Mouse (Mus musculus) activated CD4-positive, CD25-positive, alpha-beta regulatory T cell, adult 4 months (primary cell): Measurements from ENCODE around the gene Tpbgl. TPM values are rescaled to one million over a fixed set of nuclear protein-coding genes. Genes with fewer than 3 reads are reported as not detected.

Experiments
- ATAC-seq: one replicate; pipeline ENCODE4 v1.8.0; 2017
- polyA plus RNA-seq, 2 experiments: library from polyadenylated mRNA; unstranded; fragments of 100-300 nt; shearing (Covaris generic); gene quantifications; one replicate each; pipeline ENCODE4 v1.2.1; 2017

Tpbgl gene
- under 1 TPM in 1 of 2 experiments, not detected in 1; 0.25 TPM for polyA plus RNA-seq

DNA sequence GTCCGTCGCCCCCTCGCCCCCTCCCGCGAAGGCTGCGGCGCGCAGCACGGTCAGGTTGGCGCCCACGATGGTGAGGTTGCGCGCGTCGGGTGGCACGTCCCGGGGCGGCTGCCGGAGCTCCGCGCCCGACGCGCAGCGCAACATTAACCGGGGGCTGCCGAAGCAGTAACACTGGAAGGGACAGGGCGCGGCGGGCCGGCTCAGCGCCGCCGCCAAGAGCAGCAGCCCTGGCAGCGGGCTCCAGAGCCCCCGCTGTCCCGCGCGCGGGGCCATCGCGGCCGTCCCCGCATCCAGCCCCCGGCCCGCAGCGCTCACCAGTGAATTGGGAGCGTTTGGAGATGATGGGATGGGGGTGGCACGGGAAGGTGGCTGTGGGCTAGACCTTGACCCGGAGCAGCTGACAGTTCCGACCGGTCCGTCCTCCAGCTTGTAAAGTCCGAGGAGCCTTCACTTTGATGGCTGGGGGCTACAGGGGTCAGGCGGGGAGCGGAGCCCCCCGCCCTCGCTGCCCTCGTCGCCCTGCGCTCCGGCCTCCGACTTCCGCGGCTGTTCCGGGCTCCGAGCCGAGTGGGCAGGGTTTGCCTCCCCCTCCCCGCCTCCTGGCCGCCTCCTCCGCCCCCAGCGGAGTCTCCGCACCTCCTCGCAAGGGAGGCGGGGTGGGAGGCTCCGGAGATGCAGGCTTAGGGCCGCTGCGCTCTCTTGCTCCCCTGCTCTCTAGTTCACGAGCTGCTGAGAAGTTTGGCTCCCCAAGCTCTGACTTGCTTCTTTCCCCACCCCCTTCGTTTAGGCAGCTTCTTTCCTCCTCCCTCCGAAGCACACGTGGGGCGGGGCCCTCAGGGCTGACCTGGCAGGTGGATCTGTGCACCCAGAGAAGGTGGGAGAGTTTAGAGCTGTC, at the start of gene Tpbgl:
TSS of gene Tpbgl (minus strand) at position 728 of the 895 bp plus-strand sequence.
- no peak for ATAC-seq

GRCm38 (mm10) chr7:99674890-99675289, 48.0 kb upstream of the Tpbgl start:
- ATAC-seq = no peak

DNA sequence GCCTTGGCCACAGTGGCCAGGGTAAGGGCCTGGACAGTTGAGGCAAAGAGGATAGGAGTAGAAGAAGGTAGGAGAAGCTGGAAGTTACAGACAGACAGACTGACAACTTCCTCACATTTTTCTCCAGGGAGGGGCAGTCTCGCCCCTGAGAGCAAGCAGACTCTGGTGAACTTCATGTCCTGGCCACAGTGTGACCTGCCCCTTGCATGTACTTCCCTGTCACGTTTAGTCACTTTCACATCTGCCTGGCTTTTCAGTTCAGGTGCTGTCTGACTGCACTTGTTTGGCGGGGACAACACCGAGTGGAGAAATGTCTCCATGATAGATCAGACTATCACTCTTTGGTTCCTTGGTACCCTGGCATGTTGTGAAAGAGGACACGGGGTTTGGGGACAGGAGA, 47.3 kb upstream of the Tpbgl start:
- no peak for ATAC-seq

GRCm38 (mm10) chr7:99673188-99673587, 46.3 kb upstream of the Tpbgl start:
- ATAC-seq = no peak

DNA sequence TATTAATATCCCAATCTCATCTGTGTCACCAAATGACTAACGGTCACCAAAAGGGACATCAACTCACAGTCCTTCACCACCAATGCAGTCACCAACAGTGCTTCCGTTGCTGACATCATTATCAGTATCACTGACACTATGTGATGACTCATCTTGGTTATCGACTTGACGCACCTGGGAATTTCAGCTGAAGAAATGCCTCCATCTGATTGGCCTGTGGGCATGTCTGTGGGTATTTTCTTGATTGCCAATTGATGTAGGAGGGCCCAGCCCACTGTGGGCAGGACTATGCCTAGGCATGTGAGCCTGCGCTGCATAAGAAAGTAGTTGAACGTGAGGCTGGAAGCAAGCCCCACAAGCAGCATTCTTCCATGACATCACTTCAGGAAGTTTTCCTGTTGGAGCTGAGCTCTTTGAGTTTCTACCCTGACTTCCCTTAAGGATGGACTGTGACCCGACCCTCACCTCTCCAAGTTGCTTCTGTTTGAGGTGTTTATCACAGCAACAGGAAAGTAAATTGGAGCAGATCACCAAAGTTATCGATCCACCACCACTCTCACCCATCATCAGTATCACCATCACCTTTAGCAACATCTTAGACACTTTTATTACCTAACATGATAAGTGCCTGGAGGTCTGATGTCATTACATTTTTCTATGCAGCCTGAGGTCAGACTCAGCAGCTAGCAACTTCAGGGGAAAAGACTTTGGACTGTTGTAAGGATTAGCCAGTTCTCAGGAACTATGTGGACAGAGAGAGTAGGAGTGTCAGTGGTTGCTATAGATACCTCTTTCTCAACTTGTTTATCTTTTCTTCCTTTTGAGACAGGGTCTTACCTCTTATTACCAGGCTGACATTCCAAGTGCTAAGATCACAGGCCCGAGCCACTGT, 44.9 kb upstream of the Tpbgl start:
- no peak for ATAC-seq

GRCm38 (mm10) chr7:99670915-99671314, 44.0 kb upstream of the Tpbgl start:
- no peak for ATAC-seq

DNA sequence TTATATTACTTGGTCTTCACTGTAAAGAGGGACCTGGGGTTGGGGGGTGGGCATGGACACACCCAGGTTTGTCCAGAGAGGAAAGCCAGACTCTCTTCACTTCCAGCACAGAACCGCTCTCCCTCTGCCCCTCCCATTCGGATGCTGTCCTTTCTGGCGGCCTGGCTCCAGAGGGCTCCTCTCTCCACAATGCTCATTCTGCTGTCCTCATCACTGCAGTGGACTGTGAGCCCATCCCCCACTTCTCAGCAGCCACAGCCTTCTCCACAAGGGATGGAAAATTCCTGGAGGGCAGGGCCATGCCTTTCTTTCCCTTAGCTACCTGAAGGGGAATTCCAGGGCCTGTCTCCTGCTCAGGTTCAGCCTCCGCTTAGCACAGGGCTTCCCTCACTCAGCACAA, 41.9 kb upstream of the Tpbgl start:
- no peak for ATAC-seq

GRCm38 (mm10) chr7:99667096-99667495, 40.2 kb upstream of the Tpbgl start:
- ATAC-seq = no peak

DNA sequence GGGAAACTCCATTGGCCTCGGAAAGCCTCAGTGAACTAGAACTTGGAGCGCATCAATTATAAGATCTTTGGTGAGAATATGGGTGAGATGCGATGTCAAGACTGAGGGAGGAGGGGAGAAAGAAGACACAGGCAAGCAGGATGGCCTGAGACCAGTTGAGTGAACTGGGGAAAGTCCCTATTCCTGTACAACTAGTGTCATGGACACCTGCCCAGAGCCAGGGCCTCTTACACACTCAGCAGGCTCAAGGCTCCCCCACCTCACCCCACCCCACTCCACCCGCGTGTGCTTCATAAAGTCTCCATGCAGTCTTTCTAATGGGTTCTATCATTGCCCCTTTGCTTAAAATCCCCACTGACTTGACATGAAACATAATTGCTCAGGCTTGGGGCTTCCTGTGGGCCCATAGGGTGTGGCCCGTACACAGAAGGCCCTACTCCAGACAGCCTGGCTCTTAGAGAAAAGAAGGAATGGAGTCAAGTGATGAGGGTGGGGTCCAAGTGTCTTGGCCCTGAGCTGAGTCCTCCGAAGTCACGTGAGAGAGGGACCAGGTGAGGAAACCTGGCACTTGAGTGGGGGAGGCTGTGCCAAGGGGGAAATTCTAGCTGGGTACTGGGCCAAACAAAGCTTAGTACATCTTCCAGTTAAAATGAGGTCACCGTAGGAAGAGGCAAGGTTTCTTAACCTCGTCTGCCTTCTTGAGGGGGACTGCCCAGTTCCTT, 39.0 kb upstream of the Tpbgl start:
- no peak for ATAC-seq

- no peak for ATAC-seq
Measured at GRCm38 (mm10) chr7:99664571-99665485, 37.9 kb upstream of the Tpbgl start.

- no peak for ATAC-seq
Measured at GRCm38 (mm10) chr7:99663507-99664220, 36.8 kb upstream of the Tpbgl start.

DNA sequence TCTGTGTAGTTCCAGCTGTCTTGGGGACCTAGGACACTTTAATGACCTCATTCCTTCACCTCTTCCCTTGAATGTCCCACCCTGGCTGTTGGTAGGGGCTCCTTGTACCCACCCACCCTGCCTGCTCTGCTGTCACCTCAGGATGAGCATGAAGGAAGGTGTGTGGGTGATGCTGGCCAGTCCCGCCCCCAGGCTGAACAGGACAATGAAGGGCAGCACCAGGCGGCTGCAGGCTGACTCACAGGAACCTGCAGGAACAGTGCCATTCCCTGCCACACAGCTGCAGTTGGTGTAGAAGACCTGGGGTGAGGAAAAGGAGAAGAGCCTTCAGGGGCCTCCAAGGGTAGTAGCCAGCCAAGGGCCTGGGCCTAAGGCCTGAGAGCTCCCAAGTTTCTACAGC, 35.4 kb upstream of the Tpbgl start:
- ATAC-seq = no peak

DNA sequence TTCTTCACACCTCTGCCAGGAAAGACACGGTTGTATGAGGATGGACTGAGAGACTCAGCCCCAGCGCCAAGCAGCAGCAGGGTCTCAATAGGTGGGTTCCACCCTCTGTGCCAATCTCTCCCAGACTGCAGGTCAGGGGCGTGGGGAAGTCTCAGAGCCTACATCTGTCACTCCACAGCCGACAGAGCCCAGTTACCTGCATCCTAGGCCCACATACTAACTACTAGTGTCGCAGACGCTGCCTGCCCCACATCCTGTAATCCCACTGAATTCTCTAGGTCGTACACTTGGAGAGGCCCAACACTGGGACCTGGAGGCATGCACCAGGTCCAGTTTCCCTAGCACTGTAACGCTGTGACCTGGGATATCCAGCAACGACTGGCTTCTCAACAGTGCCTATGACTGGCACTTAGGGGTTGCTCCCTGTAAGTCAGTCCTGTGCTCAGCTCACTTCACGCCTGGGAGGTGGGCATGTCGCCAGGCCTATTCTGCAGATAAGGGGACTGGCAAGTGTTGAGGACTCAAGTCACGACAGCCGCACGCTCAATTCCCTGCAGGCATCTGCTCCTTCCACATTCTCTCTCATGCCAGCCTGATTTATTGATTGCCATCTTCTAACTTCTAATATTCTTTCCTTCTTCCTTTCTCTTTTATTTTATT, 34.8 kb upstream of the Tpbgl start:
- no peak for ATAC-seq

GRCm38 (mm10) chr7:99661071-99661470, 34.2 kb upstream of the Tpbgl start:
- no peak for ATAC-seq

- no peak for ATAC-seq
Measured at GRCm38 (mm10) chr7:99659379-99660029, 32.6 kb upstream of the Tpbgl start.

DNA sequence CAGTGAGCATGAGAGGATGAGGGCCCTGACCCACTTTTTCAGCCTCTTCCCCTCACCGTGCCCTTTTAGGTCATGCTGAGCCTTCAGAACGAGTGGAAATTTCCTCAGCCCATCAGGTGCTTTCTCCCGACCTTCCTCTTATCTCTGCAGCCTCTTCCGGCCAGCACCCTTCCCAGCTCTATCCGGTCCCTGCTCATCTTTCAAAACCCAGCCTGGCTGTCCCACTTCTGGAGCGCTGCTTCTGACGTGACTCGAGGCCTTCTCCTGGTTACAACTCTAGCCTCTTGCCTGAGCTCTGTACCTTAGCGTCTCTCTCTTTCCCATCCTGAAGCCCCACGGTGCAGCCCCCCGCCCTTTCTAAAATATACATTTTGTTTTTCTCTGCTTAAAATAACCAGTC, 27.3 kb upstream of the Tpbgl start:
- ATAC-seq = no peak

DNA sequence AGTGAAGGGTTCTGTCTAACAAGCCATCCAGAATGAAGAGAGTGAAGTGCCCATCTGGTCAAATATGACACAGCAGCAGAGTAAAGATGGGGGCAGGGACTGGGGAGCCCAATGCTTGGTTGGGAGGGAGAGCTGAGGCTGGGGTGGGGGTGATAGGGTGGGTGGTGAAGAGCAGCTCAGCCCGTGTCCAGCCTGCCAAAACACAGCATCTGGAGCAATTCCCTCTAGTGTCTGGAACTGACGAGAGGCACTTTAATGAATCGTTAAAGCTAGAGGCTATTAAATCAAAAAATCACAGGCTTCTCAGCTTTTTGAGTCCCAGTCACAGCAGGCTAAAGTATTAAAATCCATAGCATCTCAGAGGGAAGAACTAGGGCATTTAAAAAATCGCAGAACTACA, 22.7 kb upstream of the Tpbgl start:
- no peak for ATAC-seq

DNA sequence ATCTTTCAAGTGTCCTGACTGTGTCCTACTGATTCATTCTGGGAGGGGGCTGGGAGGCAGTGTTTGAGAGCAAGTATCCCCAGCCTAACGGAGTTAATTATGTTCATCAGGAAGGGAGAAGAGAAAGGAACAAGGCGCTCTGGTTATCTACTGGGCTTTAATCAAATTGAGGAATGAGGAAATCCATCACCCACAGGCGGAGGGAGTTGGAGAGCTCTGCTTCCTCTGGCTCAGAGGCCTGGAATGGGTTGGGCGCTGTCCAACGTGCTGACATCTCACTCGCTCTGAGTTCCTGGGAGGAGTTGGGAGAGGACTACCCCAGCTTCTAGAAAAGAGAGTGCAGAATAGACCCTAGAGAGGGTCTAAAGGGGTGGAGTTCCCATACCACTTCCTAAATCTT, 21.7 kb upstream of the Tpbgl start:
- ATAC-seq = no peak

DNA sequence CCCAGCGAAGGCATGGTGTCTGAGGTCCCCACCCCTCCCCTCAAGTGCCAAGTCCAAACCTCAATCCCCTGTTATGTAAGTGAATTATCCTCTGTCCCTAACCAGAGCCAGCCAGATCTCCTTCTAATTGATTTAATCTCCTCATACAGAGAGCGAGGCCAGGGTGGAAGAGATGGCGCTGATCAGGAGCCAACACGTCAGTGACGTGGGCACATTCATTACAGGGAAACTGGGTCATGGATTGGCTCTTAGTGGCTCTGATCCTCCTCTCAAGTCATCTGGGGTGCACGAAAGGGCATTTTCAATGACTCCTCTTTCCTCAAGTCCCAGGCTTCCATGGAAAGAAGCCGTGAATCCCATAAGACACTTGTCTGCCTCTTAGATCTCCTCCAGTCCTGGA, 17.8 kb upstream of the Tpbgl start:
- no peak for ATAC-seq

DNA sequence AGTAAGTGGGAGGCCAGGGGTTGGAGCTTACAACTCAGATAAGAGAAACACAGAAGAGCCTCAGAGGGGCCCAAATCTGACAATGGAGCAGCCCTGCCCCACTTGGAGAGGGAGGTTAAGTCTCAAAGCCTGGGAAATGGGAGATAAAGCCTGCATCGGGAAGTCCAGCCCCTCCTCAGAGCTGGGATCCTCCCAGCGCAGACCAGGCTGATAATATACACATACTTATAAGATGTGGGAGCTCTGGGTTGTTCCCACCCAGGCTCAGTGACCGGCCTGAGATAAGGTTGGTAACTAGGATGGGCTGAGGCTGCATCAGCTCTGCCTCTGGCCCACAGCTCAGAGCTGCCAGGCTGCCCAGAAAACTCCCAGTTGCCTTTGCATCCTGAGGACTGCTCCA, 15.2 kb upstream of the Tpbgl start:
- no peak for ATAC-seq
